Mouse (Mus musculus) intestine, postnatal 0 days (tissue): ENCODE results near the gene Htr6. TPM values are rescaled to one million over a fixed set of nuclear protein-coding genes. Genes with fewer than 3 reads are reported as not detected.
A peak's percentile ranks its signal among the peaks of the same experiment; 100 is the strongest.

Experiments
- ATAC-seq: fragments of 200-750 bp; cut with Nextera tagmentation; 2 replicates; pipeline ENCODE4 v1.8.0; 2017; ENCODE audit warnings: mild to moderate bottlenecking, moderate TSS enrichment, moderate library complexity
- H3K27ac ChIP-seq: fragments of 300-500 bp; sonication (generic); 2 replicates; pipeline ENCODE4 v1.5.1; 2014; ENCODE audit warnings: mild to moderate bottlenecking, low read depth, low read length, moderate library complexity
- H3K27me3 ChIP-seq: fragments of 300-500 bp; sonication (generic); replicated peaks from 2 replicates; pipeline ENCODE4 v1.6.1; 2014; ENCODE audit warnings: low read length, mixed read lengths; ENCODE audit not compliant: control insufficient read depth, insufficient read depth
- H3K36me3 ChIP-seq: fragments of 300-500 bp; sonication (generic); 2 replicates; pipeline ENCODE4 v1.6.1; 2014; ENCODE audit warnings: mild to moderate bottlenecking, moderate library complexity; ENCODE audit not compliant: control insufficient read depth, insufficient read depth
- H3K4me1 ChIP-seq: fragments of 300-500 bp; sonication (generic); replicated peaks from 2 replicates; pipeline ENCODE4 v1.6.1; 2014; ENCODE audit warnings: antibody characterized with exemption, low read length, mixed read lengths; ENCODE audit not compliant: control insufficient read depth, insufficient read depth
- H3K4me2 ChIP-seq: fragments of 300-500 bp; sonication (generic); replicated peaks from 2 replicates; pipeline ENCODE4 v1.6.1; 2014; ENCODE audit warnings: low read depth, mild to moderate bottlenecking, moderate library complexity
- H3K4me3 ChIP-seq: fragments of 300-500 bp; sonication (generic); 2 replicates; pipeline ENCODE4 v1.5.1; 2014; ENCODE audit warnings: low read depth, low read length
- H3K9ac ChIP-seq: fragments of 300-500 bp; sonication (generic); 2 replicates; pipeline ENCODE4 v1.6.1; 2014; ENCODE audit warnings: mild to moderate bottlenecking, low read depth, low read length
- H3K9me3 ChIP-seq: fragments of 300-500 bp; sonication (generic); 2 replicates; pipeline ENCODE4 v1.6.1; 2016; ENCODE audit warnings: mixed run types; ENCODE audit not compliant: control insufficient read depth
- CTCF ChIP-seq: sonication (generic); IDR thresholded peaks from 2 replicates; pipeline ENCODE4 v1.5.1; 2016; ENCODE audit warnings: low read depth, mild to moderate bottlenecking, control low read depth, antibody characterized with exemption, moderate library complexity
- WGBS: fragments of 180-500 bp; shearing (Covaris S2); extraction: QIAGEN DNeasy Blood & Tissue Kit; methylation state at CpG from one replicate; pipeline ENCODE4 v1.1.7; 2014; 5-methylcytosine and 5-hydroxymethylcytosine counted together
- polyA plus RNA-seq: library from polyadenylated mRNA; unstranded; fragments of >200 nt; fragmentation: Nextera tagmentation; extraction: Ambion mirVana; gene quantifications from 2 replicates; pipeline ENCODE4 v1.2.1, GENCODE M21; 2015

The Htr6 gene
- polyA plus RNA-seq, 1 experiment from 2014 or later: not detected

GRCm38 (mm10) chr4:139014793-139015192 lies 60.6 kb downstream of the Htr6 start:
- Histone ChIP-seq H3K4me1 (0 out of 2 replicates have a peak, but pooled peaks cover 4% of the 10 kb centered on the region), H3K27ac (no peak overlapping the region), H3K36me3 (peaks cover 12% of the 10 kb centered on the region; the same call in 1 of the 2 replicates), H3K4me2 (no peak overlapping the region), H3K27me3 (no peaks in the 10 kb centered on the region), H3K4me3 (no peak overlapping the region), H3K9me3 (0 out of 2 replicates have a peak, but pooled peaks cover 4% of the 10 kb centered on the region), H3K9ac (no peak overlapping the region)
- WGBS: 84% methylated on average over 6 of the region's 6 CpGs
- TF ChIP-seq CTCF: peak; percentile 67
- no peak for ATAC-seq

DNA sequence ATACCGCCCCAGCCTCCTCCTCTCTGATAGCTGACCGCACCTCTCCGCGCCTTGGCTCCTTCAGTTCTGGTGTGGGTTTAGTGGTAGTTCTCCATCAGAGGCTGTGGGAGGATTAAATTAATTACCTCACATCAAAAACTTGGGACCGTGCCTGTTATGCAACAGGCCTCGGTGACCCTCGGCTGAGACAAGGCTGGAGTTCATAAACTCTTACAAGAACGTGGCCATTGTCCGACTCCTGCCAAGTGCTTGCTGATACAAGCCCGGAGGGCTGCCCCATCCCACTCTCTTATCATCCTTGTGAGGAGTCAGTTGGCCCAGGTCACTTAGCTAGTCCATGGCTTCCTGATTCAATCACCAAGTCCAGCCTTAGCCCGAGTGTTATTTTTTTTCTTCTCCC lies 62.1 kb downstream of the Htr6 start:
- Histone ChIP-seq H3K4me1 (0 out of 2 replicates have a peak, but pooled peaks cover 4% of the 10 kb centered on the region), H3K36me3 (peaks cover 12% of the 10 kb centered on the region; the same call in 1 of the 2 replicates), H3K27me3 (no peaks in the 10 kb centered on the region), H3K9me3 (0 out of 2 replicates have a peak, but pooled peaks cover 4% of the 10 kb centered on the region), H3K9ac (no peak overlapping the region), H3K4me3 (no peak overlapping the region), H3K27ac (no peak overlapping the region), H3K4me2 (no peak overlapping the region)
- TF ChIP-seq CTCF: no peak
- ATAC-seq: no peak
- 81% methylated on average over 11 of the region's 11 CpGs for WGBS

GRCm38 (mm10) chr4:139011201-139011702 lies 64.1 kb downstream of the Htr6 start:
- Histone ChIP-seq H3K9ac (no peak overlapping the region), H3K36me3 (peaks cover 12% of the 10 kb centered on the region; the same call in 1 of the 2 replicates), H3K4me2 (no peak overlapping the region), H3K27ac (no peak overlapping the region), H3K4me3 (no peak overlapping the region), H3K4me1 (no peaks in the 10 kb centered on the region; the same call in 1 of the 2 replicates), H3K27me3 (no peaks in the 10 kb centered on the region), H3K9me3 (0 out of 2 replicates have a peak, but pooled peaks cover 4% of the 10 kb centered on the region)
- ATAC-seq: no peak; the same call in 1 of the 2 replicates
- WGBS: 66% methylated on average over 13 of the region's 13 CpGs
- no peak for TF ChIP-seq CTCF

Other genes starting within 250 kb of the Htr6 start
- 0.22 and 0.39 TPM in 2 replicates for gene Pla2g5, start 212.1 kb downstream of the Htr6 start, polyA plus RNA-seq
- gene Gm13030, start 201.6 kb downstream of the Htr6 start, polyA plus RNA-seq: not detected in 2 replicates
- 0.30 and 0.52 TPM in 2 replicates for gene Pla2g2e, start 197.6 kb downstream of the Htr6 start, polyA plus RNA-seq
- 3.5 and 3.6 TPM in 2 replicates for gene Otud3, start 161.6 kb downstream of the Htr6 start, polyA plus RNA-seq
- 65.2 and 70.7 TPM in 2 replicates for gene Rnf186, start 108.5 kb downstream of the Htr6 start, polyA plus RNA-seq
- gene Tmco4, start 102.7 kb downstream of the Htr6 start, polyA plus RNA-seq: 11.0 and 12.2 TPM in 2 replicates
- 37.6 and 39.9 TPM in 2 replicates for gene Nbl1, start 17.4 kb upstream of the Htr6 start, polyA plus RNA-seq
- 820 and 852 TPM in 2 replicates for gene Minos1, start 55.5 kb upstream of the Htr6 start, polyA plus RNA-seq
- gene Capzb, start 117.3 kb upstream of the Htr6 start, polyA plus RNA-seq: 299 and 306 TPM in 2 replicates
- gene Pqlc2, start 235.1 kb upstream of the Htr6 start, polyA plus RNA-seq: 92.6 and 95.9 TPM in 2 replicates
- gene Akr7a5, start 235.2 kb upstream of the Htr6 start, polyA plus RNA-seq: 226 and 259 TPM in 2 replicates